Mouse (Mus musculus): ENCODE data around the gene Clta.

Clta gene

GRCm38 (mm10) chr4:43980236-43980635 is 24.0 kb upstream of the Clta start:
- no peak for DNase-seq (ENCODE audit: low spot score)

GRCm38 (mm10) chr4:43980846-43981245 is 23.4 kb upstream of the Clta start:
- no peak for DNase-seq (ENCODE audit: low spot score)

- DNase-seq (ENCODE audit: low spot score): no peak
These were observed 23.0 kb upstream of the Clta start for GRCm38 (mm10) chr4:43981251-43981650.

GRCm38 (mm10) chr4:43982053-43982732 is 22.1 kb upstream of the Clta start:
- DNase-seq (ENCODE audit: low spot score): peak; percentile 95

GRCm38 (mm10) chr4:43983181-43983580 is 21.1 kb upstream of the Clta start, which contains the start of gene Ccin:
TSS of gene Ccin (plus strand) at chr4:43983483.
- no peak for DNase-seq (ENCODE audit: low spot score)

GRCm38 (mm10) chr4:43983756-43984155 is 20.5 kb upstream of the Clta start:
- DNase-seq (ENCODE audit: low spot score): no peak

- DNase-seq (ENCODE audit: low spot score): no peak
These were observed 19.9 kb upstream of the Clta start for GRCm38 (mm10) chr4:43984326-43984725.

- DNase-seq (ENCODE audit: low spot score): no peak
These were observed 15.3 kb upstream of the Clta start for GRCm38 (mm10) chr4:43988976-43989375.

GRCm38 (mm10) chr4:43993072-43993471 is 11.2 kb upstream of the Clta start:
- DNase-seq (ENCODE audit: low spot score): no peak

GRCm38 (mm10) chr4:43994342-43994741 is 9.9 kb upstream of the Clta start:
- DNase-seq (ENCODE audit: low spot score): no peak

- no peak for DNase-seq (ENCODE audit: low spot score)
These were observed 630 bp upstream of the Clta start for GRCm38 (mm10) chr4:44003622-44004021.

- no peak for DNase-seq (ENCODE audit: low spot score)
These were observed 564 bp downstream of the Clta start for GRCm38 (mm10) chr4:44004623-44005409.

- DNase-seq (ENCODE audit: low spot score): no peak
These were observed 5.9 kb downstream of the Clta start for GRCm38 (mm10) chr4:44010176-44010575.

- no peak for DNase-seq (ENCODE audit: low spot score)
These were observed 6.6 kb downstream of the Clta start for GRCm38 (mm10) chr4:44010893-44011292.

GRCm38 (mm10) chr4:44011799-44012198 is 7.5 kb downstream of the Clta start:
- no peak for DNase-seq (ENCODE audit: low spot score)

GRCm38 (mm10) chr4:44012376-44013367 is 8.4 kb downstream of the Clta start:
- peak; percentile 92 for DNase-seq (ENCODE audit: low spot score)

- DNase-seq (ENCODE audit: low spot score): no peak
These were observed 9.3 kb downstream of the Clta start for GRCm38 (mm10) chr4:44013391-44014070.

GRCm38 (mm10) chr4:44016071-44016470 is 11.8 kb downstream of the Clta start:
- DNase-seq (ENCODE audit: low spot score): no peak

GRCm38 (mm10) chr4:44016791-44017190 is 12.5 kb downstream of the Clta start:
- DNase-seq (ENCODE audit: low spot score): no peak

- DNase-seq (ENCODE audit: low spot score): no peak
These were observed 18.1 kb downstream of the Clta start for GRCm38 (mm10) chr4:44022323-44022722.

- DNase-seq (ENCODE audit: low spot score): peak; percentile 1
These were observed 18.5 kb downstream of the Clta start for GRCm38 (mm10) chr4:44022766-44023165.

GRCm38 (mm10) chr4:44023681-44024080 is 19.4 kb downstream of the Clta start:
- peak; percentile 1 for DNase-seq (ENCODE audit: low spot score)
